Mouse (Mus musculus) olfactory bulb, adult 2 months (tissue): Measurements from ENCODE around the gene Pofut1. TPM values are rescaled to one million over a fixed set of nuclear protein-coding genes. Genes with fewer than 3 reads are reported as not detected.
A peak's percentile ranks its signal among the peaks of the same experiment; 100 is the strongest.

ENCODE experiments used
- H3K27ac ChIP-seq: fragments of 200-500 bp; 2 replicates; pipeline ENCODE4 v1.5.1; 2012; ENCODE audit warnings: low read depth, low read length; ENCODE audit not compliant: insufficient read depth
- H3K4me1 ChIP-seq: fragments of 200-500 bp; 2 replicates; pipeline ENCODE4 v1.6.1; 2012; ENCODE audit warnings: low read length; ENCODE audit not compliant: control insufficient read depth, insufficient read depth
- H3K4me3 ChIP-seq: fragments of 200-500 bp; 2 replicates; pipeline ENCODE4 v1.5.1; 2012; ENCODE audit warnings: mild to moderate bottlenecking, low read depth, low read length, moderate library complexity; ENCODE audit not compliant: insufficient read depth
- CTCF ChIP-seq: fragments of 200-500 bp; IDR thresholded peaks from 2 replicates; pipeline ENCODE4 v1.5.1; 2012; ENCODE audit warnings: low read depth, mild to moderate bottlenecking, low read length, moderate library complexity; ENCODE audit not compliant: insufficient read depth
- POLR2A ChIP-seq: fragments of 200-500 bp; IDR thresholded peaks from 2 replicates; pipeline ENCODE4 v1.6.1; 2012; ENCODE audit warnings: mild to moderate bottlenecking, low read depth, low read length, moderate library complexity; ENCODE audit not compliant: insufficient read depth
- WGBS: fragments of 180-500 bp; shearing (Covaris S2); methylation state at CpG from one replicate; pipeline ENCODE4 v1.1.7; 2018; 5-methylcytosine and 5-hydroxymethylcytosine counted together
- polyA plus RNA-seq: library from polyadenylated mRNA; stranded (reverse); fragments of >200 nt; gene quantifications from 2 replicates; pipeline ENCODE4 v1.2.4, GENCODE M21; 2012; ENCODE audit warnings: low replicate concordance; ENCODE audit not compliant: missing spikeins, insufficient read depth, insufficient read length

The Pofut1 gene
- polyA plus RNA-seq, 1 experiment: not detected

GRCm38 (mm10) chr2:153278357-153278756 is 37.0 kb downstream of the Pofut1 start:
- Histone ChIP-seq H3K27ac (no peak overlapping the region), H3K4me3 (no peak overlapping the region), H3K4me1 (no peaks in the 10 kb centered on the region)
- TF ChIP-seq POLR2A: no peak
- TF ChIP-seq CTCF: no peak
- WGBS: 87% methylated on average over 5 of the region's 5 CpGs

- Histone ChIP-seq H3K4me3 (no peak overlapping the region), H3K27ac (no peak overlapping the region), H3K4me1 (peaks cover 3% of the 10 kb centered on the region; the same call in 1 of the 2 replicates)
- 89% methylated on average over 6 of the region's 6 CpGs for WGBS
- no peak for TF ChIP-seq CTCF
Observed at GRCm38 (mm10) chr2:153283919-153284318, 42.6 kb downstream of the Pofut1 start.

GRCm38 (mm10) chr2:153286524-153286923 is 45.2 kb downstream of the Pofut1 start:
- H3K27ac ChIP-seq: no peak overlapping the region
- H3K4me1 ChIP-seq: peaks cover 3% of the 10 kb centered on the region; the same call in 1 of the 2 replicates
- TF ChIP-seq CTCF: no peak
- no peak for TF ChIP-seq POLR2A
- H3K4me3 ChIP-seq: no peak overlapping the region
- 87% methylated on average over 4 of the region's 4 CpGs for WGBS

- TF ChIP-seq CTCF (no peak), POLR2A (no peak)
- Histone ChIP-seq H3K4me3 (no peak overlapping the region), H3K4me1 (peaks cover 7% of the 10 kb centered on the region), H3K27ac (no peak overlapping the region)
- WGBS: 30% methylated on average over 6 of the region's 6 CpGs
Observed at GRCm38 (mm10) chr2:153287835-153288234, 46.5 kb downstream of the Pofut1 start.

- peaks cover 16% of the 10 kb centered on the region for H3K4me1 ChIP-seq
- no peak for TF ChIP-seq CTCF
- TF ChIP-seq POLR2A: peak; percentile 73
- H3K27ac ChIP-seq: 0 out of 2 replicates have a peak within 1 kb of the TSS, but pooled peaks have one; percentile 8
- peak within 1 kb of the TSS; percentile 70 for H3K4me3 ChIP-seq
- under 1% methylated on average over 63 of the region's 63 CpGs for WGBS
Observed at GRCm38 (mm10) chr2:153290938-153291928, 49.9 kb downstream of the Pofut1 start, which contains the start of gene Kif3b. Gene Kif3b (plus strand): TSS chr2:153291413.

- TF ChIP-seq CTCF (no peak), POLR2A (no peak)
- H3K4me3 ChIP-seq: 0 out of 2 replicates have a peak overlapping the region, but pooled peaks have one; percentile 1
- WGBS: 45% methylated on average over 7 of the region's 7 CpGs
- no peak overlapping the region for H3K27ac ChIP-seq
- peaks cover 16% of the 10 kb centered on the region for H3K4me1 ChIP-seq
Observed at GRCm38 (mm10) chr2:153292305-153292861, 51.0 kb downstream of the Pofut1 start.

GRCm38 (mm10) chr2:153295196-153295595 is 53.9 kb downstream of the Pofut1 start:
- Histone ChIP-seq H3K27ac (no peak overlapping the region), H3K4me3 (no peak overlapping the region), H3K4me1 (peaks cover 26% of the 10 kb centered on the region)
- no peak for TF ChIP-seq POLR2A
- TF ChIP-seq CTCF: no peak
- WGBS: 84% methylated on average over 4 of the region's 4 CpGs

GRCm38 (mm10) chr2:153297771-153298170 is 56.4 kb downstream of the Pofut1 start:
- no peak overlapping the region for H3K27ac ChIP-seq
- whole genome bisulfite sequencing: 61% methylated on average over 4 of the region's 4 CpGs
- H3K4me3 ChIP-seq: no peak overlapping the region
- peaks cover 22% of the 10 kb centered on the region for H3K4me1 ChIP-seq
- no peak for TF ChIP-seq CTCF
- TF ChIP-seq POLR2A: no peak

GRCm38 (mm10) chr2:153298460-153298859 is 57.1 kb downstream of the Pofut1 start:
- peaks cover 18% of the 10 kb centered on the region for H3K4me1 ChIP-seq
- TF ChIP-seq CTCF (no peak), POLR2A (no peak)
- no peak overlapping the region for H3K4me3 ChIP-seq
- 69% methylated on average over 4 of the region's 4 CpGs for WGBS
- H3K27ac ChIP-seq: no peak overlapping the region
